Mouse (Mus musculus): ENCODE data around the gene Rrp8. TPM values are rescaled to one million over a fixed set of nuclear protein-coding genes. Genes with fewer than 3 reads are reported as not detected.

The Rrp8 gene
- total RNA-seq, 2 experiments from 2014 or later, result 7.5 to 10.7 TPM

DNA sequence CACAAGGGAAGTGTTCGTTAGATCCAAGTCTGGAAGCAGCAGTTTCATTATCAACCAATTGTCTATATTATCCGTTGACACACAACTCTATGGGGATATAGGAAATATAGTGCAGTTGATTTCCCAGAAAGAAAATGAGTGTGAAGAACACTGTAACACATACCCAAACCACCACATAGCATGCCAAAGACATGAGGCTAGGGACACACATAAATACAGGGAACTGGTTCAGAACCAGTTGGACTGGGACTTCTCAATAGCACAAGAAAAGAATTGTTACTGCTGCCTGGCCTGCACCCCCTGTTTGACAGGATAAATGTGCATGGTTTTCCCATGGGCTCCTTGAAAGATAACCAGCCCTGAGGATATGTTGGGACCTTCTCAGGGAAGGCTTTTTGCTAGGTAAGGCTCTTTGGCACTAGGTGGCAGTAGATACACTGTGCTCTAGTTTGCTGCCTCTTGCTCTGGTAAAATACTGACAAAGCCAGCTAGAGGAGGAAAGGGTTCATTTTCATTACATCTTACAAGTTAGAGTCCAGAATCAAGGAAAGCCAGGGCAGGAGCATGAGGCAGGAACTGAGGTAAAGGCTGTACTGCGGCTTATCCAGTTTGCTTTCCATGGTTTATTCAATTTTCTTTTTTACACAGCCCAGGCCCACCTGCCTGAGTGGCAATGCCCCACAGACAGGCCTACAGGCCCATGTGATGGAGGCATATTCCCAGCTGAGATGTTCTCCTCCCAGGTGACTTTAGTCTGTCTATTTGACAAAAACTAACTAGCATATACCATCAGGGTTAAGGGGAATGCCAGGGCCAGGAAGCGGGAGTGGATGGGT is 10.8 kb downstream of the Rrp8 start:
- no peak for DNase-seq
- intact Hi-C loops (cut with DNase I; ENCODE audit: low total_unique reads), result loop anchor here (2.0 kb wide), 1 partner anchor 92 kb away; no protein-coding TSS in a partner anchor

DNA sequence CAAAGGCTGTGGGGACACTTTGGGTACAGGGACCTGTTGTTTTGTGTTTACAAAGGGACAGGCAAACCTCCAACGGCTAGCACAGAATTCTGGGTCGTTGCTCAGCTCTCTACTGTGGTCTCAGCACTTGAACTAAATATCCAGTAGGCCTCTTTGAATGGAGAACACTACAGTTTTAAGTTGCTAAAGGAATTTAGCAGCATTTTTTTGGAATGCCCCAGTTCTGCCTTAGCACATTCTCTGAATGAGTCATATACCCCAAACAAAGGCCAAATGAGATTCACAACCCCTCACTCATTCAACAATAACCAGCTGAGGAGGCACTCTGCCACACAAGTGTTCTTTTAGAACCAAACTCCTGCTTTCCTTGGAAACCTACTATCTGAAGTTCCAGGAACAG is 15.3 kb downstream of the Rrp8 start:
- DNase-seq, result no peak
- intact Hi-C loops (cut with DNase I; ENCODE audit: low total_unique reads), result no loop called here

DNA sequence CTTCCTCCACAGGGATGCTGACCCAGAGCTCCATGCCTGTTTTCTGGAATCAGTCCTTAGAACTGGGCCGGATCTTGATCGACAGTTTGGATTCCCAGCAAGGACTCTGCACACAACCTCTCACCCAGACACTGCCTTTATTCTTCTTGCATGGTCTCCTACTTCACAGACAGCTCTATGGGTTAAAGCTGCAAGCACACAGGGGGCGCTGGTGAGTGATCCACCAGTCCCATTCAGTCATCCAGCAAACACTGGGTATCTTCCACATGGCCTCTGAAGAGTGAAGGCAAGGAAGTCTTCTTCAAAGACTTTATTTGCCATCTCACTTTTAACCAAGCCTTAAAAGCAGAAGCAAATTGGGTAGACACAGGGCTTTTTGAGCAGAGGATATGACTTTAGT is 21.8 kb downstream of the Rrp8 start:
- DNase-seq, result no peak
- intact Hi-C loops (cut with DNase I; ENCODE audit: low total_unique reads), result no loop called here

DNA sequence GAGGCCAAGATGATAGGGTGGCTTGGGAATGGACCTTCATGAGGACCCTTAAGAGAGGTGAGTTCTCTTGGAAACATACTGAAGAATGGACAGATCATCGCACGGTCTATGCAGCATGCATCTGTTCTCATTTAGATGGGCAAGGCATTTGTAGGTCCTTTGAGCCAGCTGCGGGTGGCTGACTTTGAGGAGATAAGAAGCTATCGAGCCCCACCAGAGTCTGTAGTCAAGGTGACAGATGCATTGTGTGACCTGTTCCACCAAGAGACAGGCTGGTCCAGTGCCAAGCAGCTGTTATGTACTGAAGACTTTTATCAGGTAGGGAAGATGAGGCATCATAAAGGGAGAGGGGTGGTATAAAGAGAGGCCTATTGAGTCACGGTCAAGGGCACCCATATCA is 28.5 kb downstream of the Rrp8 start:
- DNase-seq, result no peak
- intact Hi-C loops (cut with DNase I; ENCODE audit: low total_unique reads), result no loop called here

DNA sequence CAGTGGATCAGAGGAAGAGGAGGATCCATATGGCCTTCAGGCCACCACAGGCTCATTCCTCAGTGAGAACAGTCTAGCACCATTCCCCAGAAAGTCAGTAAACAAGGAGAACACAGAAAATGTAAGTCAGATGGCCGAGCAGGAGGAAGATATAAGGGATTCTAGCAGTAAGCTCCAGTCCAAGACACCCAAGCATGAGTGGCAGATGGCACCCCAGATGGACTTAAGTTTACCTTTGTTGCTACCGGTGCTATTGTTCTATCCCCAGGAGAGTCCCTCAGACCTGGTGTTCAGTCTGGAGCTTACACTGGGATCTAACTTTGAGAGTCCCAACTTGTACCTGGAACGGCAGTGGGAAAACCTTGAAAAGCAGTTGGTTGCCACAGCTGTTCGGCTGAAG is 33.4 kb downstream of the Rrp8 start:
- intact Hi-C loops (cut with DNase I; ENCODE audit: low total_unique reads), result no loop called here
- DNase-seq, result no peak

DNA sequence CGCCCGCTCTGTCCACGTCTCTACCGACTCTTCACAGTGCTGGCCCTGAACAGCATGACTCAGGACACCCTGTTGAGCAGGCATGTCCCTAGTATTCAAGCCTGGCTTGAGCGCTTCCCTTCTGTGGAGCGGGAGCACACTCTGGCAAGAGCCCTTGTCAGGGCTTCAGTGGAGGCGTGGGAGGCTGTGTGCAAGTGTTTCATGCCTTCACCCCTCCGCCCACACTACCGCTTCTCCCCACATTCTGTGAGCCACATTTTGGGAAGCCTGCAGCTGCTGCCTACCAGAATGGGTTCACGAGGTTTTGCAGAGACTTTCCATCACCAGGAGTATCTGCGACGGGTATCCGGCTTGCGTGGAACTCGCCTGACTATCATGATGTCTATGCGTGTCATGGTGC is 34.0 kb downstream of the Rrp8 start:
- no peak for DNase-seq
- intact Hi-C loops (cut with DNase I; ENCODE audit: low total_unique reads), result no loop called here

DNA sequence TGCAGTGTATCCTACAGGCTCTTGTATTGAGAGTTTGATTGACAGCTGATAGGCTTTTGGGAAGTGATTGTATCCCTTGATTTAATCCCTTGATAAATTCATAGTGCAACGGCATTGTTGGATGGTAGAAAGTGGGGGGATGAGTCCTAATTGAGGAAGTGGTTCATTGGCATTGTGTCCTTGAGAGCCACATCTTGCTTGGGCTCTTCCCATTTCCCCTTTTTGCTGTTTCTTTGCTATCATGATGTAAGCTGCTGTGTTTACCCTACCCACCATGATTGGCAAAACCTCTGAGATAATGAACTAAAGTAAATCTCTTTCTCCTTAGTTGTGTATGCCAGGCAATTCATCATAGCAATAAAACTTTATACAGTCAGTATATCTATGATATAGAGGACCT is 46.3 kb downstream of the Rrp8 start:
- intact Hi-C loops (cut with DNase I; ENCODE audit: low total_unique reads), result no loop called here
- no peak for DNase-seq

DNA sequence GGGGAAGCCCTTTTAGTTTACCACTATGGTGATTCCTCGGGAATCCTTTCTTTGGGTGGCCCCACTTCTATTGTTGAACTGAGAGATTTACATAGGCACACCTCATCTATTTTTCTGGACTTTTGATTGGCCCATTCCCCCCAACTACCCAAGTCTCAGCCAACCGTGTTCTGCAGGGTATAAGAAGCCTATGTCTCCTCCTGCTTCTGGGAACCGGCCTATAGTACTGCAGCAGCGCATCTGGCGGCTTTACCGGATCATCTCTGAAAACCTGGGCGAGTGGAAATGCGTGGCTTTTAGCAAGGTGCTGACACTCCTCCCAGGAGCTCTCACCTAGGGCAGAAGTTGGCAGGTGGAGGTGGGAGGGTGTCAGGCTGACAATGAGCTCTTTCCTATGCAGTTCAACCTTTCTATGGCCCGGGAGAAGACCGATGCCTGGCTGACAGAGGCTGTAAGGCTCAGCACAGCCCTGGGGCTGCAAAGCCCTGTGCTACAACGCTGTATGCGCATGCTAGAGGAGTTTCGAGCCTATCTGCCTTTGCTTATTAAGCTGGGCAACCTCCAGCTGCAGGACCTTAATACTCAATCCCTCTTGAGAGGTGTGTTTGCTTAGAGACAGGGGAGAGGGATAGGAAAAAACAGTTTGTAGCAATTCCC is 51.5 kb downstream of the Rrp8 start:
- DNase-seq, result no peak
- intact Hi-C loops (cut with DNase I; ENCODE audit: low total_unique reads), result no loop called here

Other genes with a start within 250 kb of the Rrp8 start
- 10 to 100 TPM; 43.7 to 44.1 TPM for gene Smpd1, start 183.0 kb downstream of the Rrp8 start, total RNA-seq (2021)
- 10 to 100 TPM in 1 of 2 experiments, 1 to 10 TPM in 1; 8.9 to 10.1 TPM for gene Apbb1, start 155.7 kb downstream of the Rrp8 start, total RNA-seq (2021)
- gene Hpx, start 137.2 kb downstream of the Rrp8 start, total RNA-seq (2021), result not detected
- gene Trim3, start 103.8 kb downstream of the Rrp8 start, total RNA-seq (2021), result 10 to 100 TPM; 14.3 to 16.4 TPM
- gene Timm10b, start 97.3 kb downstream of the Rrp8 start, total RNA-seq (2021), result 10 to 100 TPM; 70.3 to 72.0 TPM
- 10 to 100 TPM; 12.2 to 14.5 TPM for gene Arfip2, start 97.0 kb downstream of the Rrp8 start, total RNA-seq (2021)
- 1 to 10 TPM; 1.1 to 2.4 TPM for gene Gm45799, start 96.8 kb downstream of the Rrp8 start, total RNA-seq (2021)
- gene Dnhd1, start 86.6 kb downstream of the Rrp8 start, total RNA-seq (2021), result under 1 TPM; 0.55 to 0.57 TPM
- 10 to 100 TPM; 78.2 to 86.1 TPM for gene Ilk, start 793 bp downstream of the Rrp8 start, total RNA-seq (2021)
- 10 to 100 TPM; 75.4 to 76.3 TPM for gene Taf10, start 7.0 kb upstream of the Rrp8 start, total RNA-seq (2021)
- gene Tpp1, start 14.8 kb upstream of the Rrp8 start, total RNA-seq (2021), result 10 to 100 TPM; 30.7 to 35.0 TPM
- 10 to 100 TPM in 1 of 2 experiments, 1 to 10 TPM in 1; 9.2 to 14.2 TPM for gene Dchs1, start 50.3 kb upstream of the Rrp8 start, total RNA-seq (2021)
- gene Mrpl17, start 73.7 kb upstream of the Rrp8 start, total RNA-seq (2021), result 100 to 1,000 TPM; 136 to 145 TPM
- gene Gm4070, start 216.6 kb upstream of the Rrp8 start, total RNA-seq (2021), result 1 to 10 TPM; 1.7 to 2.4 TPM

All from gastrocnemius, postnatal 14 days (tissue).